Mouse (Mus musculus) spleen, postnatal 4 days (tissue): Measurements from ENCODE around the gene Cep68.

Experiments
- DNase-seq, 2 experiments: peaks; one replicate each; pipeline ENCODE4 v3.0.0; 2022; ENCODE audit warnings: low spot score in 2 of 2

The Cep68 gene

DNA sequence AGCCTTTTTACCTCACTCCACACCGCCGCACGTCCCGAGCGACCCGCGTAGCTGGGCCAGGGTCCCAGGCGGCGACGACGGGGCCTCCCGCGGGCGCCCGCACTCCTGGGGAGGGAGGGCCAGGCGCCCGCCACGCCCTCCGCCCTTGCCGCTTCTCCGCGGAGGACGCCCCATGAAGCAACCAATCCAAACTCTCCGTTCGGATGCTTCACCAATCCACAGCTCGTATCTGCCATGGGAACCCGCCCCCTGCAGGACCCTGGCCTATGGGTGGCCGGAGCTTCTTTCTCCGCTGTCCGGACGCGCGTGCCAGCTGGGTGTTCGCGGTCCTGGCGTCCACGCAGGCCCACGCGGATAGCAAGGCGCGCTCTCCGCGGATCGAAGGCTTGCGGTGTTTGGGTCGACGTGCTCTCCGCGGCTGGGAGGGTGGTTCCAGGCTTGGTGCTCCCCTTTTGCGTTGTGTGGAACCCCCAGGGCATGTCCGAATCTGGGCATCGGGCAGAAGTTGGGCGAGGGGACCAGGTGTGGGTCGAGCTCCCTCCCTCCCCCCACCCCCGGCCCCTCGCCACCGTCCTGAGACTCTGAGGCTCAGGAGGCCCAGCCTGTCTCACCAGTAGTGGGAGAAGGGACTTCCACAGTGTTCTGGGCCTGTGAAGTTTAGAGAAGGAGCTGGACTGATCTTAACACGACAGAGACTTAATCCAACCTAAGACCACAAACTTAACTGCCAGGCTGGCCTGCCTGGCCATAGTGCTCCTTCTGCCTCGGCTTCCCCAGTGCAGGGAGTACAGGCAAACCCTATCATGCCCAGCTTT, at the start of gene Cep68:
Cep68 (minus strand) TSS at position 134 of the 815 bp plus-strand sequence.
- DNase-seq: peak; percentile 95

DNA sequence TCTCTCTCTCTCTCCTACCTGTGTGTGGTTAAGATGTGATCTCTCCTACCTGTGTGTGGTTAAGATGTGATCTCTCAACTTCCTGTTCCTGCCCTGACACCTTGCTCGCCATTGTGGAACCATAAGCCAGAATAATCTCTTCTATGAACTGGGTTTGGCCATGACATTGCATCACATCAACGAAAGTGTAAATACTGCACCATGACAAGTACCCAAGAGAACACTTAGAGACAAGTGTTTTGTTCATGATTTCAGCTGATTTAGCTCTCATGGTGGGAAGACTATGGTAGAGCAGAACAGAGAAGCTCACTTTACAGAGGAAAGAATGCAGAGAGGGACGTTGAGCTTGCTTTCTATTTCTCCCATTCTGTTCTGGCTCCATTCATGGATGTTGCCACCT, 35.2 kb upstream of the Cep68 start:
- no peak for DNase-seq

DNA sequence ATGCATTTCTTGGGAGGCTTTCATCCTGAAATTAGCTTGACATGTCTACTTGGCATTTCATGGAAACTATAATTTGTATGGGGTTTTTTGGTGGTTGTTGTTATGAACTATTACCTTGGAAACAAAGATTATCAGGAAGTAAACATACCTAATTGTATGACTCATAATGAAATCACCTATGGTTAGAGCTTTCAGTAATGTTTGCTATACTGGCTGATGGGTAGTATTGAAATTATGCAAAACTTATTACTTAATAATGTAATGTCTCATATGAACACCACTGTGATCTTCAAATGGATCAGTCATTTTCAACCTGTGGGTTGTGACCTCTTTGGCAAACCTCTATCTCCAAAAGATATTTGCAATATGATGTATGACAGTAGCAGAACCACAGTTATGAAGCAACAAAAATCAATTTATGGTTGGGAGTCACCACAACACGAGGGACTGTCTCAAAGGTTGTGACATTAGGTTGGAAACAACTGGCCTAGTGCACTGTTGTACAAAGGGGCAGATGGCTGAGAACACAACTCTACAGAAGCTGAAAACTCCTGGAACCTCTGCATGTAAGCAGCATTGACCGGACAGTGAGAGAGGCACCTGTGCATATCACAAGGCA, 33.5 kb upstream of the Cep68 start:
- DNase-seq: no peak

DNA sequence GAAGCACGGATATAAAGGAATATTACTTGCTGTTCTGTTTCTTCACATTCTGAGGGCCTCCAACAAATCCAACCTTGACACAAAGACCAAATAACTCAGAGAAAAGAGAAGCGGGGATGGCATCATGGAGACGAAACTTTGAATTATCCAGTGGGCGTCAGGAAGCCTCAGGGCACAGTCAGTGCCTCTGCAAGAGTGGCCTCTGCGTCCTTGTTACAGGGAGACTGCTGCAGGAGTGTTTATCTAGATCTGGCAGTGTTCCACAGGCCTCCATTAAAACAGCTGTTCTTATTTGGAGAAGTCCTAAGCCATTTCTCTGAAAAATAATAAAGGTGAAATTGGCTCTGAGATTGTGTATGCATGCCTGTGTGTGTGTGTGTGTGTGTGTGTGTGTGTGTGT, 31.8 kb upstream of the Cep68 start:
- no peak for DNase-seq

DNA sequence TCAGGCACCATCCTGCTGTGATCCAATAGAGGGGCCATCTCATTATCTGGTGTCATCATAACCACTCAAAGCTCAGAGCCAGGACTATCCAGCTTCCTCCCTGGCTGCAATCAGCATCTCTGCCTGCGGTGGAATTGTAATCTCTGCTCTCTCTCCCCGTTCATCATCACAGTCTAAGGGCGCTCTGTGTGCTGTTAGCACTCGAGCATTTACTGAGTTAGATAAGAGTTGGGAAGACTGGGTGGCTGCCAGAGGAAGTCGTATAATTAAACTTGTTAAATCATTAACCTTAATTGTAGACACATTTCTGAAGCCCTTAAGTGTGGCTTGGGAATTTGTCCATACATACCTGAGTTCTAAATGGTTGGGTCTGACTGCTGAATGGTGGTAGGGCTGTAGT, 29.5 kb upstream of the Cep68 start:
- DNase-seq: no peak

DNA sequence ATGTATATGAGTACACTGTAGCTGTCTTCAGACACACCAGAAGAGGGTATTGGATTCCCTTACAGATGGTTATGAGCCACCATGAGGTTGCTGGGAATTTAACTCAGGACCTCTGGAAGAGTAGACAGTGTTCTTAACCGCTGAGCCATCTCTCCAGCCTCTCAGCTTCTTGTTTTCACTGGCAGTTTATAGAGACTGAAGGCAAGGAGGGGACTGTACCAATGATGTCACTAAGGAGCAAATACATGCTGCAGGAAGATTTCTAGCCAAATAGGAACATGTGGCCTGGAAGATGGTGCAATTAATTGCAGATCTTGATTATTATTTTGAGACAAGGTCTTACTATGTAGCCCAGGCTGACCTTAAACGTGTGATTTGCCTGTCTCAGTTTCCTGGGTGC, 27.9 kb upstream of the Cep68 start:
- DNase-seq: no peak

DNA sequence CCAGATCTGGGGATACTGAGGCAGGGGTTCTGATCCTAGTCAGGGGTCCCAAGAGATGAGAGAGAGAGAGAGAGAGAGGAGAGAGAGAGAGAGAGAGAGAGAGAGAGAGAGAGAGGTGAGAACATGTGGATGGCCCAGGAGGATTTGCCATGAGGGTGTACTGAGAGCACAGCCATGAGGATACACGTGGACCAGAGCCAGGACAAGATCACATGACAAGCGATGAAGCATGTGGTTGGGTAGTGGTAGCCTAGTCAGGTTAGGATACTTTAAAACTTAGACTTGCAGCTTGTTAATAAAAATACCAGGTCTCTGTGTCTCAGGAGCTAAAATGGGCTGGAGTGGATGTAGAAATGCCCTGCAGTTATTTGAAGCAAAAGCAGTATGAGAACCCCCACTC, 26.7 kb upstream of the Cep68 start:
- no peak for DNase-seq

DNA sequence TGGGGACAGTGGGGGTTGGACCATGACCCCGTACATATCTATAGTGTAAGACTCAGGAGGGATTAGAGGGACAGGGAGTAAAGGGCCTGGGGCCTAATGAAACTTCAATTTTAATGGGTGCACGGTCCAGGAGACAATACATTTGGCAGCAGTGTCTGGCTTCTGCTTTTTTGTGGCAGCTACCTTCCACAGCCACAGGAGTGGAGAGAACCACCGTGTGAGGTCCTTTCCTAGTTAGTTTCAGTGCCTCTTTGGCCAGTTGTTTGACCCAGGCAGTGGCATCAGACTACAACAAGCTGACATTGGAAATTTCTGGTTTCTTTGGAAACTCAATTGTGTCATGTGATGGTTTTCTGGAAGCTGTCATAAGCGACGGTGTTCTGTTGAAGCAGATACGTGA, 20.7 kb upstream of the Cep68 start:
- DNase-seq: no peak

DNA sequence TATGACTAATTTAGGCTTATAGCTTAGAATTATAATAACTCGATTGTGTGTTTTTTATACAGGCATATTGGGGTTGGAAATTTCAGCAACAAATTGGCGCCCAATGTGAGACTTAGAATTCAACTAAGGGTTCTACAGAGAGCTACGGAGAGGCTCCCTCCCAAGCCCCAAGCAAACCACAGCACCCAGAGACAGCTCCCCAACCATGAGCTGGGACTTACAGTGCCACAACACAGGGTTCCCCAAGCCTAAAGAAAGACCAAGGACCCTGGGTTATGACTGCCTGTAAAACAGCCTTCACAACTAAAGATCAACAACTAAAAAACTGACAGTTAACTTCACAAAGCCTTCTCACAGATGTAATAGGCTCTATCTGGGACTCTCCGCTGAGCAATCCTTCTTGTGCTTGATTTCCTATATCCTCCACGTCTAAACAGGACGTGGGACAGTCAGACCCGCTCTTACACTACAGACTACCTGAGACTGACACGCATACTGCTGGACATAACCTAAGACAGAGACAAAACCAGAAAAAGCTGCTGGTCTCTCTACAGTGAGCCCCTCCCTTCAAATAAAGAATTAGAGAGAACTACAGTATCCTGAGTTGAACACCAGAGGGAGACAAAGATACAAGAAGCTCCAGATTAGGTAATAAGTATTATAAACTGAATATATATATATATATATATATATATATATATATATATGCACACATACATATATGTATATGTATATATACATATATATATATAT, 13.6 kb upstream of the Cep68 start:
- no peak for DNase-seq

DNA sequence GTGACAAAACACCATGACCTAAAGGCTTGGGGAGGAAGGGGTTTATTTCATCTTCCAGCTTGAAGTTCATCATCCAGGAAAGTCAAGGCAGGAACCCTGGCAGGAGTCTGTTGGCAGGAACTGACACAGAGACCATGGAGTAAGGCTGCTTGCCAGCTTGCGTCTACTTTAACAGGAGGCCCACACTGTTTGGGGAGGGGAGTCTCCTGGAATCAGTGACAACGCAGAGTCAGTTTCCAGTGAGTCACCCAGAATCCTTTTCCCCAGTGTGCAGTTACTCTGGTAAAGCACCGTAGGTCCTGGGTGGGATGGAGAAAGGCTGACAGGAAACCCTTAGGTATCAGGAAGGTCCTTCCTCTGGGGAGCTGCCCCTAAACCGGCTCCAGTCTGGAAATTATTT, 5.6 kb upstream of the Cep68 start:
- no peak for DNase-seq

DNA sequence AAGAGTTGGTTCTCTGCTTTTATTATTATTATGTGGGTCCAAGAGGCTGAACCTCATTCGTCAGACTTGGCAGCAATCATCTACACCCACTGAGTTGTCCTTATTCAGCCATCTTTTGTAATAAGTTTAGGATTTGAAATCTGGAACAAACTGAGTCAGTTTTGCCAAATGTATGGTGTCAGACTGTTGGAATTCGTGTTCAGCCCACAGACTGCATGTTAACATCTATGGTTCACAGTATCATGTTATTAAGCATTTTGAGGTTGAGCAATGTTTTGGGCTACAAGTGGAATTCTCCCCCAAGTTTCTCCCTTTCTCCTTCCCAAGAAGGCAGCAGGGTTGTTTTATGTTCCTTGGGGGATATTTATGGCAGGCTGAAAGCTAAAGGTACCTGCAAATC, 3.9 kb upstream of the Cep68 start:
- no peak for DNase-seq

DNA sequence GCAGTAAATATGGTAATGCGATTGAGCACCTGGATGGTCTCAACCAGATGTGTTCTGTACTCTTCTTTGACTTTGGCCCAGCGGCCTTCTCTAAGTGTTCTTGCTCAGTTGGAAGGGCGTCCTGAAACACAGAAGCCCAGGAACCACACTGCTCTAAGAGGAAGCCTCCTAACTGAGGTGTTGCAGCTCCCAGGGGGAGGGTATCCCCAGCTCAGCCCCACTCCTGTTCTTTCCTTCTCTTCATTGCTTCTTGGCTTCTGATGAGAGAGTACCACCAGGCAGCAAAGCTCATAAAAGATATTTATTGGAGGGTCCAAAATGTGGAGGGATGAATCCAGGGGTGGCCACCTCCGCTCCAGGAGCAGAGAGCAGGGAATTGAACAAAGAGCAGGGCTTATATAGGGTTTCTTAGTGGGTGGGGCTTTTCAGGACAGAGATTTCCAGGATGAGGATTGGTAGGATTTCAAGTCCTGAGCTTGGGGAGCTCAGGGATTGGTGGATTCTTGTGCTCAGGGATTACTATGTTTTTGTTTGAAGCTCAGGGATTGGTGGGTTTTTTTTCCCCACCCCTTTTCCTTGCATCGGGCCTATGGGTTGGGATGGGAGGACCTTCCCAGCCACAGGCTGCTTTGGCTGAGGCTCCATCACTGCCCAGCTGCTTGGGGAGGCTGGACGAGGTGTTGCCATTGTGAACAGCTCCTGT, 1.4 kb upstream of the Cep68 start:
- DNase-seq: no peak

DNA sequence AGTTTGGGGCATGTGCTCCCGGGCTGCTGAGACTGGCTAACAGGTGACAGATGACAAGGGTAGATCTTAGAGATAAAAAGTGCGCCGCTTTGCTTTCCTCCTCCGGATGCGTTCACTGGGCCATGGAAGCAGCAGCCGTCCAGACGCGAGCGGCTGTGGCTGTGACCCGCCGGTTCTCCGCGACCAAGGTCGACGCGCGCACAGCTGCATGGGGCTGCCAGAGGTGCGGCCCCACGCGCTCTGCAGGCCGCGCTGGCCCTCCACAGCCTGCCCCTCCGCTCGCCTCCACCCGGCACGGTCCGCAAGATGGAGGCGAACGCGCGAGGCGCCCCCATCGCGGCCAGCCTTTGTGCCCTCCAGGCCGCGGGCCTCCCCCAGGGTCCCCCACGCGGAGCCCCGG, 389 bp downstream of the Cep68 start:
- DNase-seq: peak in 1 of 2 experiments; percentile 43

DNA sequence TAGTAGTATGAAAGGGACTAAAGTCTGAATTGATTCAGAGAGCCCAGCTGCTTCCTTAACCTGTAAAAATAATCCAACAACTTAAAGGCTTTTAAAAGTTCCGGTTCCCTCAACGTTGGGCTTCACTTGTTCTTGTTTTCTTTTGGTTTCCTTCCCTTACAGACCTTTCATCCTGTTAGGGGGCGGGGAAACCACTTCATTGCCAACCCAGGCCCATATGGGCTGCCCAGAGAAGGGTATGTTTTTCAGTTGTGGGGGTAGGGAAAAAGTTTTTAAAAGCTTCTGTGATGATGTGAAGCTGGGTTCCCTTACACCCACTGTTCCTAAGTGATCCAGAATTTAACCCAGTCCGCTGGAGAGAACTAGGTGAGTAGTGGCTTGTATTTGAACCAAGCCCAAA, 952 bp downstream of the Cep68 start:
- peak in 1 of 2 experiments; percentile 25 for DNase-seq

DNA sequence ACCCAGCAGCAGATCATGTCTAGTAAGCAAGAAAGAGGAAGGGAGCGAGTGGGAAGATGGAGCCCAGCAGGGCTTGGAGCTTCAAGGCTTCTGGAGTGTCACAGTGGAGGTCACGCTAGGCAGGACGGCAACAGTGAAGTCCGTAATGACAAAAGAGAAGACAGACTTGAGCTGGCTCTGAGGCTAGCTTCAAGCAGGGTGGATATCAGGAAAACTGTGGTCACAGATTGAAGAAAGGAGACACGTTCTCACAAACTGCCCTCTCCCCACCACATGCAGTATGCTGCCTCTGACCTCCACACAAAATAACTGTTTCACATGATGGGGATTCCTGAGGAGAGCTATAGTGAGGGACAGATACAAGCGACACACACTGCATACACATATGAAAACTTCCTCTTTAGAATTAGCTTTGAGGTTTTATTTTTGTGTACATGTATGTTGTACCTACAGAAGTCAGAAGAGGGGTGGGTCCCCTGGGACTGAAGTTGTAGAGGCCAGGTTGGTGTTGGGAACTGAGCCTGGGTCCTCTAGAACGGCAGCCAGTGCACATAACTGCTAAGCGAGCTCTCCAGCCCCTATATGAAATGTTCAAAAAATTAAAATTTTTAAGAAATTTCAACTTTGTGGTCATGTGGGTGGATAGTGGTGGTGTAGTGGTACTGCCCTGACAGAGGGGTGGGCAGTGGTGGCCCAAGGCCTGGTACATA, 1.9 kb downstream of the Cep68 start:
- DNase-seq: peak in 1 of 2 experiments; percentile 56

DNA sequence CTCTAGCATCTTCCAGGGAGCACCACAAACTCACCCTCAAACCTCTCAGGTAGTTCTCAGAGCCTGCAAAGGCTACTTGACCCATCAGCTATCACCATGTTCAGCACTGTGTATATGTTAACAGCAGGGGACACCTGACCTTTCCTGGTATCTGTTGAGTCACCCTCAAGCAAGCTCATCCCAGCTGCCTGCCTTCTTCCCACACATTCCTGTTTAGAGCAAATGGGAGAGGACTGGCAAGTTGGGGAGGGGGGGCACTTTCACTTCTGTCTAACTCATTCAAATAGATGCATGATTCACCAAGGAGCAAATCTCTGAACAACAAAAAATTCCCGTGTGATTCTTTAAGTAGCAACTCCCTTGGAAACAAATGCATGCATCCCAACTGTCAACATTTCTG, 2.6 kb downstream of the Cep68 start:
- DNase-seq: peak in 1 of 2 experiments; percentile 53

DNA sequence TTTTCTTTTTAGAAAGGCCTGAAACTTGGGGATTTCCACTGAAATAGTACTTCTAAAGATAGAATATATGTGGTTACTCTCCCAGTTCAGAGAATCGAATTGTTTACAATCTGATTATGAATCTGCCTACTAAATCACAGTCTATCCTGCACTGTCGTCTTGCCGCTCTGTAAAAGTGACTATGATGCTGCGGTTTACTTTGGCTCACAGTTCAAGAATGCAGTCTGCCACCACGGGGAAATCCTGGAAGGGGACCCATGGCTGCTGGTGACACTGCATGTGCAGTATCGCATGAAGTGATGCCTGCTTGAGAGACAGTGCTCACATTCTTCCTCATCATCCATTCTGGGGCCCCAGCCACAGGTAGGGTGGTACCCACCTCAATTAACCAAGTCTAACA, 3.9 kb downstream of the Cep68 start:
- DNase-seq: no peak

DNA sequence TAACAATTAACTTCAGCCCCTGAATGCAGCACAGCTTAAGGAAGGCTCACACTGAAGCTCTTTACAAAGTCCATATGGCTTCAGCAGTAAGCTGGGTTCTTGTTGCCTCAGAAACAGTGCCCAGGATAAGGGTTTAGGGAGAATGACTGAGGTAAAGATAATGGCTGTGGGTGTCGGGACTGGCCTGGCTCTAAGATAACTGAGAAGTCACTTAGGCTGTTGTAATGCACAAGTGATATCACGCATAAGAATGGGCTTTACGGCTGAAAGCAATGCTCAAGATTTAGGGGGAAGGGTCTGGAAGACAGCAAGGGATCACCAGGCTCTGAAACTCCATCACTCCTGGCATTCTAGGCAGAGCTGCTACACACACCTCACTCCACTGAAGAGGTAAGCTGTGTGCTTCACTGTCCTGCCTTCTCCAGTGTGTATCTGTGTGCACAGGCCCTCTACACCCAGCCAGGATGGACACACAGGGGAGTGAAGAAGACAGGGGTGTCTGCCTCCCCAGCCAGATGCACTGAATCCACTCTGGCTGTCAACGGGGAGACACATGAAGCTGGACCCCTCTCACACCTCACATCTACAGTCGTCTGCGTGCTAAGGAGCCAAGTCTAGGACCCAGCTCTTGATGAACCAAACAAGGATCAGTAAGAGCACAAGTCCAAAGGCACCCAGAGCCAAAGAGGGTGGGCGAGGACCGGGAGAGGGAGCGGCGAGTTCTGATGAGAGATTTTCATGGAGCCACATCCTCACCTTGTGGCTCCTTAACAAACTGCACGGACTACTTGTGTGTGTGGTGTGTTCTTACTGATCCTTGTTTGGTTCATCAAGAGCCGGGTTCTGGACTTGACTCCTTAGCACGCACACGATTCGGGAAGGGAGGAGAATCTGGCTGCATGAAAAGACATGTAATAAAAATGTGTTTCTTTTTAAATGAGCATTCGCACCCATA, 4.6 kb downstream of the Cep68 start:
- peak in 1 of 2 experiments; percentile 43 for DNase-seq

DNA sequence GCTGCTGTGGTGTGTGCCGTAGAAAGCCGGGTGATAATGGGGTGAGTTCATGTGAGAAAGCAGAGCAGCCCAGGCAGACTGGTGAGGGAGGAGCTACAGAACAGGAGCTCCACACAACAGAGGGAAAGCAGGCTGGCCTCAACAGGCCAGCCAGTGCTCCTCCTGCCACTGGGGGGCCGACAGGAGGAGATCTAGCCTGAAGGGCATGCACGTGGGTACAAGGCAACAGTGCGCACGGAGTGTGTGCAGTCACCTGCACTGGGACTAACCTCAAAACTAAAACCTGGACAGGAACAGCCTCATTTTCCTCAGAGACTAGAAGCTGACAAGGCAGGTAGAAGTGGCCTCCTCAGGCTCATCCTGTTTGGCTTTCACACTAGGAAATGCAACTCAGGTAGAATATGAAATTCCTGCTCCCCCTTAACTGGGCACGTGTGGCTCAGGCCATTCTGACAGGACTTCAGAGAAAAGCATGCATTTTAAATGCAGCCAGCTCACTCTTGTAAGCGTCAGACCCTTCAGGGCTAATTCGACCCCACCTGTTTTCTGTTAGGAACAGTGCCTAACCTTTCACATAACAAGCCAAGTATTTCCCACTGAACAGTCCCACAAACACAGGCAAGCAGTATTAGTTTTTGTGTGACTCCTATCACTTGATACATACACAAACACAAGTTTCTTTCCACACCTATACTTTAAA, 5.9 kb downstream of the Cep68 start:
- DNase-seq: peak in 1 of 2 experiments; percentile 62
